Mouse (Mus musculus) left cerebral cortex, postnatal 36 days (tissue): ENCODE data around the gene Camkk2. TPM values are rescaled to one million over a fixed set of nuclear protein-coding genes. Genes with fewer than 3 reads are reported as not detected.

Source experiments
- DNase-seq, 2 experiments: peaks; one replicate each; pipeline ENCODE4 v3.0.0; 2021 to 2022; ENCODE audit warnings: low spot score in 2 of 2, mixed read lengths in 1 of 2
- intact Hi-C: fragments of 180-260 bp; cut with DNase I; formaldehyde crosslinking; loops from one replicate; pipeline ENCODE4 v1.15.1; 2025
- total RNA-seq, 2 experiments: library from RNA; stranded (reverse); gene quantifications; 2 replicates each; pipeline ENCODE4 v1.2.3; 2021

Camkk2 gene
- total RNA-seq, 2 experiments from 2014 or later: 243 to 273 TPM

DNA sequence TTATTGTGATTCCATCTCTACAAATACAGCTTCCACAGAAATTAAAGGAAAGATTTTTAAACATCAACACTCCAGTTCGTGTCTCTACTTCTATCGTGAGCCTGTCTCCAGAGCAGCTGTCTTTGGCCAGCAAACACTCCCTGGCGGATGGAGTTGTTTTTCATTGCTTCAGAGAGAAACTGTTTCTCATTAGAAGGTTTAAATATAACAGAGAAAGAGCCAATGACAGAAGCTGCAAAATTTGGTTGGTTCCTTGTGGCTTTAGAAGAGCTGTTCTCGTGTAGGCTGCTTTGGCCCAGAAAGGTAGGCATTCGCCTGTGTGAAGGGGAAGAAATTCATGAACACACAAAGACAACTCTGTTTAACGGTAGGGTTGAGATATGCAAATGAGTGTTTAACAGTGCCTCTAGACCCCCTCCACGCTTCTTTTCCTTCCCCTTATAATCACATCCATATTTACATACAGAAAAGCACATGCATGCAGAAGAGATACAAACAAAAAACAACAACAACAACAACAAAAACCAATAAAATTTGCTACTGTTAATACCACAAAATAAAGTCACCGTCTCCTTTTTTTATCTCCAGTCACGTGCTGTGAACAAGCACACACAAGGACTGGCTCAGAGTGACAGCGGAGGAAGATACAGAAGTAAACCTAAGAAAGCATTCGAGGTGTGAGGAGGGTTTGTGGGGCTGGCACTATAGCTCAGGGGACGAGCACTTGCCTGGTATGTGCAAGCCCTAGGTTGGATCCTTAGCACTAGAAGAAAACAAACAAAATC, 7.0 kb upstream of the Camkk2 start:
- intact Hi-C loops: loop anchor here (1.0 kb wide), 1 partner anchor 11 kb away; no protein-coding TSS in a partner anchor
- peak in 1 of 2 experiments; percentile 45 for DNase-seq

GRCm38 (mm10) chr5:122783726-122784406, 4.7 kb upstream of the Camkk2 start:
- DNase-seq: no peak
- intact Hi-C loops: no loop called here

DNA sequence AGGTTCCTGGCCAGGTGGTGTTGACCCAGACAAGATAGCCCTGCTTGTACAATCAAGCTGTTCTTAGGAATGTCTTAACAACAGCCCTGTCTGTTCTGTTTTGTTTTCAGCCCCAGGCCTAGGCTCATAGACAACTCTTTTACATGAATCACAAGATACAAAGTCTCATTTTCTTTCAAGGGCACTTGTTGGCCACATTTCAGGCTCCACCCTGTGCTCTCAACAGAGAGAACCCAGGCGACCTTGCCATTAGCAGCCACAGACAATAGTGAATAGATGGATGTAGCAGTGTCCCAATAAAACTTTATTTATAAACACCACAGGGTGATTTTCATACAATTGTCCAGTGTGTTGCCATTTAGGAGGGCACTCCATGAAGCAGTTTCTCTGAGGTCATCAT, 2.9 kb upstream of the Camkk2 start:
- no peak for DNase-seq
- intact Hi-C loops: no loop called here

DNA sequence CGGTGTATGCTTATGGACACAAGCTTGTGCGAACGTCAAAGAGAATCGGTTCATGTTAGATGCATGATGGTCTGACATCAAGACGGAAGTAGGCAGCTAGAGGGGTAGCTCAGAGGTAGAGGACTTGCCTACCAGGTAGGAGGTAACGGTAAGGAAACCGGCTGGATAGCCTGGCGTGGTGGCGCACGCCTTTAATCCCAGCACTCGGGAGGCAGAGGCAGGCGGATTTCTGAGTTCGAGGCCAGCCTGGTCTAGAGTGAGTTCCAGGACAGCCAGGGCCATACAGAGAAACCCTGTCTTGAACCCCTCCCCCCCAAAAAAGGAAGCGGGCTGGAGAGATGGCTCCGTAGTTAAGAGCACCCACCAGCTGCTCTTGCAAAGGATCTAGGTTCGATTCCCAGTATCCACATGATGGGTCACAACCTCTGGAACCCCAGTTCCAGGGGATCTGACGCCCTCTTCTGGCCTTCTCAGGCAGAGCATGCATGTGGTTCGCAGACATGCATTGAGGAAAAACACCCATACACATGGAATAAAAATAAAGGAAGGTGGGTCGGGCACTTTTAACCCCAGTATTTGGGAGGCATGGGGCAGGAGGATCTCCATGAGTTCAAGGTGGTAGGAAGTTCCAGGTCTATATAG, 1.7 kb upstream of the Camkk2 start:
- intact Hi-C loops: no loop called here
- no peak for DNase-seq

- intact Hi-C loops: loop anchor here (5.0 to 10.0 kb wide), 2 partner anchors 276 to 366 kb away; partner anchors contain the start of genes Atp2a2 and Setd1b
- DNase-seq: peak; percentile 51 to 66
Observed at GRCm38 (mm10) chr5:122778231-122779226, 680 bp downstream of the Camkk2 start.

DNA sequence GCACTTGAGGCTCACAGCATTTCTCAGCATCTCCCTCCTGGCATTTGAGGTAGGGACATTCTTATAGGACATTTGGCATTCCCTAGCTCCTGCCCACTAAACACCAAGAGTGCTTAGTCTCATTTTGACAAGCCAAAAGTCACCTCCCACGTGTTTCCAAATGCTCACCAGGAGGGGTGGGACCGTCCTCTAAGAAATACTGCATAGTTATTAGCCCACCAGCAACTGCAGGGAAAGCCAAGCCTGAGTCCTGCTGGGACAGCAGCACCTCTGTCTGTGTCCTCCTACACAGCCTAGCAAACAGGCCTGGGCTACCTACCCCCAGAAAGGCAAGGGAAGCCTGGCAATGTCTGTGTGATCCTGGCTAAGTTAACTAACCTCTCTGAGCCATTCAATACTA, 1.9 kb downstream of the Camkk2 start:
- DNase-seq: peak; percentile 52 to 62
- intact Hi-C loops: loop anchor here (5.0 to 10.0 kb wide), 2 partner anchors 275 to 367 kb away; partner anchors contain the start of genes Atp2a2 and Setd1b

DNA sequence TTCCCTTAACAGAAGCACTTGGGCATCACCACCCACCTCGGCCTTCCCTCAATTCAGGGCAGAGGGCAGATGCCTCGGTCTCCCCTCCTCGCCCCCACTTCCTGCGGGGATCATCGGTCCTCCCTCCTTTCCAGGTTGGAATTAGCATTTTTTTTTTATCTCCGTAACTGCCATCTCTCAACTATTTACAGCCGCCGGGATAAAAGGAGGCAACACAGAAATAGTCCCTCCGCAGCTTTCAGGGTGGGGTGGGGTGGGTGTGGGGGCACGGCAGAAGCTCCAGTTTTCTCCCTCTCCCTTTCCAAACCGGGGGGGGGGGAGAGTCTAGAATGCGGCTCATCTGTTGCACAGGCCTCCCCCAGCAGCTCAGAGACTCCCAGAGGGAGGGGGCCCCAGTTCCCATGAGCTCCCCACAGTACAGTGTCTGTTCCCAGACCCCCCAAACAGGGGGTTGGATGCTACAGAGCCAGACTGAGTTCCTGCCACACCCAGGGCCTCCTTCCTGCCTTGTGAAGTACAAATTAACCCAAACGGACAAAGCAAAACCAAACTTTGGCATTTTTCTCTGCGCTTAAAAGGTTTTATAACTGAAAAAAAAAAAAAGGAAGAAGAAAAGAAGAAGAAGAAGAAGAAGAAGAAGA, 3.4 kb downstream of the Camkk2 start:
- intact Hi-C loops: loop anchor here (1.0 to 10.0 kb wide), 3 partner anchors 11 to 369 kb away; partner anchors contain the start of genes Atp2a2 and Setd1b
- DNase-seq: peak in 1 of 2 experiments; percentile 44

- DNase-seq: peak; percentile 55 to 77
- intact Hi-C loops: loop anchor here (1.0 to 10.0 kb wide), 3 partner anchors 11 to 370 kb away; partner anchors contain the start of genes Atp2a2 and Setd1b
Observed at GRCm38 (mm10) chr5:122774743-122775611, 4.2 kb downstream of the Camkk2 start.

- DNase-seq: no peak
- intact Hi-C loops: loop anchor here (10.0 kb wide), 1 partner anchor 371 kb away; the partner anchor contains the start of gene Setd1b
Observed at GRCm38 (mm10) chr5:122773756-122774155, 5.5 kb downstream of the Camkk2 start.

GRCm38 (mm10) chr5:122771428-122771827, 7.8 kb downstream of the Camkk2 start:
- intact Hi-C loops: loop anchor here (10.0 kb wide), 1 partner anchor 373 kb away; the partner anchor contains the start of gene Setd1b
- DNase-seq: no peak

GRCm38 (mm10) chr5:122770806-122771261, 8.4 kb downstream of the Camkk2 start:
- DNase-seq: no peak
- intact Hi-C loops: loop anchor here (10.0 kb wide), 1 partner anchor 374 kb away; the partner anchor contains the start of gene Setd1b

- intact Hi-C loops: loop anchor here (10.0 kb wide), 1 partner anchor 374 kb away; the partner anchor contains the start of gene Setd1b
- no peak for DNase-seq
Observed at GRCm38 (mm10) chr5:122770304-122770703, 8.9 kb downstream of the Camkk2 start.

DNA sequence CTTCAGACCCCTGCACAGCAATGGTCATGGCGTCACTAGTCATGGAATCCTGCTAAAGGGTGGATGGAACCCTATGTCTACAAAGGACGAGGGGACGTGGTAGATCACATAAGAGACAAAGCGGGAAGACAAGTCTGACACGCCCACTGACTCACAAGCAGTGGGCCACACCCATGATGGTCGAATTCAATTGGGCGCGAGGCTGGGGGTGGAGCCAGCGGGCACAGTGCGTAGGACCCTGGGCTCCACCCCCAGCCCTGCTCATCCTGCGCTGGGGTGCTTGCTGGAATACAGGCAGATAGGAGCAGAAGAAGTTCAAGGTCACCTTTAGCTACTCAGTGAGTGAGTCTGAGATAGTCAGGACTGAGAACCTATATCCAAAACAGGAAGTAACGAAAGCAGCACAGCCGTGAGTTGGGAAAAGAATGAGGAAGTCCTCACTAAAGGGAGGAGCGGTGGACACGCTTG, 10.1 kb downstream of the Camkk2 start:
- no peak for DNase-seq
- intact Hi-C loops: no loop called here

DNA sequence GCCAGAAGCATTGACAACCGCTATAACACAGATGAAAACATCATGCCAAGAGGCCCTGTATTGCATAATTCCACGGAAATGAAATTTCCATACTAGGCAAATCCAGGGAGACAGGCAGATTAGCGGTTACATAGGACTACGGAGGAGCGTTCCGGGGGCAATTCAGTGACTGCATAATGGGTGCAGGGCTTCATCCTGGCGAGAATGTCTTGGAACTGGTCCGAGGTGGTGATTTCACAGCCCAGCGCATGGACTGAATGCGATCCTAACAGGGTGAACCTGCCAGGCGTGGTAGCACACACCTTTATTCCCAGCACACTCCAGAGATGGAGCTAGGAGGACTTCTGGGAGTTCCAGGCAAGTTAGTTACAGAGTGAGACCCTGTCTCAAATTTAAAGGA, 11.9 kb downstream of the Camkk2 start:
- DNase-seq: no peak
- intact Hi-C loops: no loop called here

GRCm38 (mm10) chr5:122764032-122764464, 15.2 kb downstream of the Camkk2 start:
- no peak for DNase-seq
- intact Hi-C loops: no loop called here

- intact Hi-C loops: no loop called here
- no peak for DNase-seq
Observed at GRCm38 (mm10) chr5:122763271-122764031, 15.8 kb downstream of the Camkk2 start.
